ENCODE assay signal across 29 mouse cellular contexts in the genomic region with DNA sequence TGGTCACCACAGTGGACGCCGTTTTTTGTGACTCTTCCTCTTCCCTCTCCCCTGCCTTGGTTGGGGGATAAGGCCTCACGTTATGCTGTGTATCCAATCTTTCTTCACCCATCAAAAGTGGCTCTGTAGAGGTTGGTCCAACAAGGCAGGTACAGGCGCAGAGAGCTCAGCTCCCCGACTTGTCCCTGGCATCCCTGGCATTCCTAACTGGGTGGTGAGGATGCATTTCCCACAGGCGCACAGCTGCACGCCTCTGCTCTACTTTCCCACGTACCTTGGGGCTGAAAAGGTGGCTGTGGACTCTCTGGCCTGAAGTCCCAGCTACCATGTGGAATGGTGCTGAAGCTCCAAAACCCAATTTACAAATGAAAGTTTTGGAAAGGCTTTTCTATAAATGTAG.
A peak's percentile ranks its signal among the peaks of the same experiment; 100 is the strongest.
DNase-seq lines count a peak whose midpoint lies in the region; ATAC-seq and TF ChIP-seq lines count a peak whose summit lies in the region.
"Had no signal": no experiment of that assay in that cellular context is flagged by ENCODE, and none has a peak within 500 bp of the region (broad histone marks: within the 10 kb centered on the region; RNA-seq: fewer than 3 reads in every experiment).

No protein-coding gene starts in this region.

- peak overlapping the region; percentile 31; the same call in 1 of the 2 replicates for H3K27ac ChIP-seq in heart, embryonic 12.5 days (ENCODE audit: poor library complexity, severe bottlenecking)
- H3K27ac ChIP-seq in liver, embryonic 15.5 days (replicated peaks): peak overlapping the region; percentile 43; the same call in 1 of the 2 replicates
- no peak overlapping the region for H3K27ac ChIP-seq in liver, embryonic 12.5 days
- peak overlapping the region; percentile 50; the same call in 1 of the 2 replicates for H3K27ac ChIP-seq in limb, embryonic 10.5 days
- peak overlapping the region; percentile 75 for H3K27ac ChIP-seq in liver, postnatal 0 days (ENCODE audit: low read depth)
- H3K27ac ChIP-seq: heart, embryonic 15.5 days; hindbrain, embryonic 15.5 days; kidney, embryonic 15.5 days; layer of hippocampus, adult 2 months; left cerebral cortex, adult 2 months; lung, embryonic 15.5 days; midbrain, embryonic 12.5 days; neural tube, embryonic 15.5 days had no signal

- no peak for ATAC-seq in heart, embryonic 12.5 days (ENCODE audit: insufficient number of reproducible peaks, low FRiP score)
- ATAC-seq in liver, embryonic 15.5 days (ENCODE audit: insufficient read depth): no peak
- no peak for ATAC-seq in liver, embryonic 12.5 days
- no peak for ATAC-seq in liver, postnatal 0 days
- ATAC-seq: activated CD4-positive, CD25-positive, alpha-beta regulatory T cell, adult 4 months; forebrain, embryonic 16.5 days had no signal

- intact Hi-C loops in heart, postnatal 25 days (cut with DNase I): no loop called here

- H3K9me3 ChIP-seq in heart, embryonic 12.5 days (replicated peaks): no peaks in the 10 kb centered on the region
- no peaks in the 10 kb centered on the region for H3K9me3 ChIP-seq in liver, embryonic 15.5 days (replicated peaks)
- H3K9me3 ChIP-seq in liver, embryonic 12.5 days (replicated peaks): no peaks in the 10 kb centered on the region
- no peaks in the 10 kb centered on the region for H3K9me3 ChIP-seq in limb, embryonic 10.5 days (replicated peaks)
- no peaks in the 10 kb centered on the region for H3K9me3 ChIP-seq in liver, postnatal 0 days (ENCODE audit: low read length)
- H3K9me3 ChIP-seq: heart, embryonic 15.5 days; hindbrain, embryonic 15.5 days; kidney, embryonic 15.5 days; lung, embryonic 15.5 days; midbrain, embryonic 12.5 days; neural tube, embryonic 15.5 days had no signal

- no peak overlapping the region for H3K4me2 ChIP-seq in heart, embryonic 12.5 days
- no peak overlapping the region for H3K4me2 ChIP-seq in liver, embryonic 15.5 days
- no peak overlapping the region for H3K4me2 ChIP-seq in liver, embryonic 12.5 days
- peak overlapping the region; percentile 33 for H3K4me2 ChIP-seq in liver, postnatal 0 days (ENCODE audit: low read depth, low read length)
- H3K4me2 ChIP-seq: heart, embryonic 15.5 days; hindbrain, embryonic 15.5 days; kidney, embryonic 15.5 days; lung, embryonic 15.5 days; midbrain, embryonic 12.5 days; neural tube, embryonic 15.5 days had no signal

- TF ChIP-seq EP300 in liver, postnatal 0 days (IDR thresholded peaks at IDR 0.05; ENCODE audit: low read depth): no peak

- DNase-seq in heart, postnatal 25 days (ENCODE audit: low spot score): no peak
- DNase-seq in limb, embryonic 10.5 days (ENCODE audit: low spot score): no peak
- no peak for DNase-seq in liver, postnatal 0 days
- DNase-seq in spleen, postnatal 4 days (ENCODE audit: low spot score in 2 of 2): no peak
- no peak for DNase-seq in kidney, postnatal 14 days
- DNase-seq: adrenal gland, adult 2 months; adrenal gland, postnatal 36 days; B cell, adult 2 months; cerebellum, adult 2 months; cerebellum, postnatal 14 days; kidney, adult 18-20 months; lung, postnatal 36 days; right cerebral cortex, postnatal 25 days; thymus, postnatal 14 days had no signal

- H3K4me1 ChIP-seq in heart, embryonic 12.5 days (replicated peaks): peaks cover 90% of the 10 kb centered on the region
- H3K4me1 ChIP-seq in liver, embryonic 15.5 days (replicated peaks): peaks cover 19% of the 10 kb centered on the region
- peaks cover 31% of the 10 kb centered on the region for H3K4me1 ChIP-seq in liver, embryonic 12.5 days
- peaks cover 62% of the 10 kb centered on the region for H3K4me1 ChIP-seq in limb, embryonic 10.5 days
- peaks cover 43% of the 10 kb centered on the region for H3K4me1 ChIP-seq in liver, postnatal 0 days (ENCODE audit: insufficient read depth)

- no peak overlapping the region for H3K9ac ChIP-seq in heart, embryonic 12.5 days
- H3K9ac ChIP-seq in liver, embryonic 15.5 days: no peak overlapping the region
- H3K9ac ChIP-seq in liver, embryonic 12.5 days: no peak overlapping the region
- H3K9ac ChIP-seq in liver, postnatal 0 days (replicated peaks): no peak overlapping the region
- H3K9ac ChIP-seq: heart, embryonic 15.5 days; hindbrain, embryonic 15.5 days; kidney, embryonic 15.5 days; lung, embryonic 15.5 days; midbrain, embryonic 12.5 days; neural tube, embryonic 15.5 days had no signal

- 0 out of 2 replicates have a peak, but pooled peaks cover 8% of the 10 kb centered on the region for H3K36me3 ChIP-seq in heart, embryonic 12.5 days
- H3K36me3 ChIP-seq in liver, embryonic 15.5 days (replicated peaks): no peaks in the 10 kb centered on the region
- H3K36me3 ChIP-seq in liver, embryonic 12.5 days: no peaks in the 10 kb centered on the region
- H3K36me3 ChIP-seq in limb, embryonic 10.5 days: peaks cover 11% of the 10 kb centered on the region
- H3K36me3 ChIP-seq in liver, postnatal 0 days (replicated peaks; ENCODE audit: insufficient read depth, low read length): no peaks in the 10 kb centered on the region
- H3K36me3 ChIP-seq: heart, embryonic 15.5 days; hindbrain, embryonic 15.5 days; kidney, embryonic 15.5 days; lung, embryonic 15.5 days; midbrain, embryonic 12.5 days; neural tube, embryonic 15.5 days had no signal

- TF ChIP-seq CTCF in liver, postnatal 0 days (IDR thresholded peaks at IDR 0.05; ENCODE audit: low read depth): no peak

- no peaks in the 10 kb centered on the region for H3K27me3 ChIP-seq in heart, embryonic 12.5 days (replicated peaks)
- no peaks in the 10 kb centered on the region for H3K27me3 ChIP-seq in liver, embryonic 15.5 days
- peaks cover 2% of the 10 kb centered on the region; the same call in 1 of the 2 replicates for H3K27me3 ChIP-seq in liver, embryonic 12.5 days (replicated peaks)
- H3K27me3 ChIP-seq in limb, embryonic 10.5 days (ENCODE audit: low read depth, poor library complexity, severe bottlenecking): no peaks in the 10 kb centered on the region
- no peaks in the 10 kb centered on the region for H3K27me3 ChIP-seq in liver, postnatal 0 days (ENCODE audit: insufficient read depth, low read length)
- H3K27me3 ChIP-seq: CH12.LX; heart, embryonic 15.5 days; hindbrain, embryonic 15.5 days; kidney, embryonic 15.5 days; lung, embryonic 15.5 days; midbrain, embryonic 12.5 days; neural tube, embryonic 15.5 days had no signal

- WGBS in heart, embryonic 12.5 days: 84% methylated on average over 8 of the region's 8 CpGs
- WGBS in liver, embryonic 15.5 days (ENCODE audit: insufficient replicate concordance): 64% methylated on average over 8 of the region's 8 CpGs
- 65% methylated on average over 8 of the region's 8 CpGs for WGBS in liver, embryonic 12.5 days (ENCODE audit: insufficient replicate concordance)
- WGBS in limb, embryonic 10.5 days: 90% methylated on average over 8 of the region's 8 CpGs
- WGBS in liver, postnatal 0 days (ENCODE audit: insufficient replicate concordance): 78% methylated on average over 8 of the region's 8 CpGs

- no peak overlapping the region for H3K4me3 ChIP-seq in heart, embryonic 12.5 days
- H3K4me3 ChIP-seq in liver, embryonic 15.5 days (replicated peaks): no peak overlapping the region
- no peak overlapping the region for H3K4me3 ChIP-seq in liver, embryonic 12.5 days
- H3K4me3 ChIP-seq in limb, embryonic 10.5 days: no peak overlapping the region
- no peak overlapping the region for H3K4me3 ChIP-seq in liver, postnatal 0 days (ENCODE audit: low read depth, low read length)
- H3K4me3 ChIP-seq: erythroblast, embryonic 14.5 days; heart, embryonic 15.5 days; hindbrain, embryonic 15.5 days; kidney, embryonic 15.5 days; layer of hippocampus, adult 2 months; left cerebral cortex, adult 2 months; lung, embryonic 15.5 days; midbrain, embryonic 12.5 days; neural tube, embryonic 15.5 days had no signal
